ENCODE assay signal across 12 mouse cellular contexts in genomic region chr9:50141176-50141575, GRCm38 (mm10).
DNase-seq lines count a peak whose midpoint lies in the region; ATAC-seq lines count a peak whose summit lies in the region.
"Had no signal": no experiment of that assay in that cellular context is flagged by ENCODE, and none has a peak within 500 bp of the region (broad histone marks: within the 10 kb centered on the region; RNA-seq: fewer than 3 reads in every experiment).

No protein-coding gene starts in this region.

- peak; percentile 2 to 15 for DNase-seq in adrenal gland, postnatal 36 days
- no peak for DNase-seq in adrenal gland, adult 18-20 months (ENCODE audit: low spot score in 2 of 2)
- DNase-seq in kidney, postnatal 4 days, result peak; percentile 16 to 28
- no peak for DNase-seq in kidney, postnatal 25 days
- DNase-seq in retina, postnatal 1 day, result peak; percentile 31
- no peak for DNase-seq in retina, embryonic 14.5 days (ENCODE audit: low spot score)
- no peak for DNase-seq in ovary, postnatal 14 days (ENCODE audit: low spot score)
- DNase-seq: cerebellum, adult 2 months; gastrocnemius, postnatal 14 days; heart, postnatal 14 days; kidney, adult 9 months had no signal

- no peak for ATAC-seq in CD4-positive, CD25-positive, alpha-beta regulatory T cell, adult 4 months

Comparison
In these comparisons a context has a peak if more than half of its experiments do, and no peak if none do; other contexts are left out.
1. DNase-seq: peak in adrenal gland, postnatal 36 days (2 of 2), kidney, postnatal 4 days (2 of 2) and retina, postnatal 1 day (single experiment); none in adrenal gland, adult 18-20 months (0 of 2), kidney, postnatal 25 days (0 of 2), retina, embryonic 14.5 days (single experiment) and ovary, postnatal 14 days (single experiment).